Mouse (Mus musculus): ENCODE results near the gene Mrpl2.

DNA sequence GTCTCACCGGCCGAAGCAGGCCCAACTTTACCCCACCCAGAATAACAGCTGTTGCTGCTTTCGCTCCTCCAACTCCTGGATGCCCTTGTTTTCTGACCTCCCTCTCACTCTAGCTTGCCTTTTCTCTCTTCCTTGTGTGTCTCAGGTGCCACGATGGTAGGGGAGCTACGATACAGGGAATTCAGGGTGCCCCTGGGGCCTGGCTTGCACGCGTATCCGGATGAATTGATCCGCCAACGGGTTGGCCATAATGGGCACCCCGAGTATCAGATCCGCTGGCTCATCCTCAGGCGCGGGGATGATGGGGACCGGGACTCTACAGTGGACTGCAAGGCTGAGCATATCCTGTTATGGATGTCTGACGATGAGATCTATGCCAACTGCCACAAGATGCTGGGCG lies 5.3 kb downstream of the Mrpl2 start:
- no peak for TF ChIP-seq CTCF (IDR thresholded peaks at IDR 0.05; ENCODE audit: control insufficient read depth, insufficient read depth, insufficient read length)
- no peak for TF ChIP-seq MYOG (IDR thresholded peaks at IDR 0.05; ENCODE audit: control insufficient read depth, extremely low read depth, insufficient read length)
- TF ChIP-seq MAX (IDR thresholded peaks at IDR 0.05) = no peak
